Mouse (Mus musculus) MN1 (cell line): Measurements from ENCODE around the gene Pik3r2.
A peak's percentile ranks its signal among the peaks of the same experiment; 100 is the strongest.

Source experiments
- DNase-seq: peaks from one replicate; pipeline ENCODE4 v3.0.0-alpha.2; 2016; ENCODE audit warnings: low spot score

The Pik3r2 gene

GRCm38 (mm10) chr8:70756476-70757040 lies 20.0 kb downstream of the Pik3r2 start:
- no peak for DNase-seq

GRCm38 (mm10) chr8:70755661-70756475 lies 20.6 kb downstream of the Pik3r2 start:
- no peak for DNase-seq

GRCm38 (mm10) chr8:70754871-70755660 lies 21.4 kb downstream of the Pik3r2 start:
- DNase-seq = peak; percentile 46

GRCm38 (mm10) chr8:70754043-70754870 lies 22.3 kb downstream of the Pik3r2 start, which contains the start of gene Rab3a:
Gene Rab3a (plus strand): TSS chr8:70754679.
- peak; percentile 99 for DNase-seq

- DNase-seq = peak; percentile 86
Measured at GRCm38 (mm10) chr8:70753151-70753550, 23.4 kb downstream of the Pik3r2 start.

GRCm38 (mm10) chr8:70752000-70752764 lies 24.3 kb downstream of the Pik3r2 start:
- DNase-seq = peak; percentile 86

GRCm38 (mm10) chr8:70750128-70750680 lies 26.3 kb downstream of the Pik3r2 start:
- DNase-seq = no peak

- DNase-seq = no peak
Measured at GRCm38 (mm10) chr8:70749097-70749674, 27.3 kb downstream of the Pik3r2 start.

GRCm38 (mm10) chr8:70748246-70749096 lies 28.0 kb downstream of the Pik3r2 start:
- DNase-seq = no peak

- no peak for DNase-seq
Measured at GRCm38 (mm10) chr8:70747211-70747890, 29.2 kb downstream of the Pik3r2 start.

GRCm38 (mm10) chr8:70746676-70747075 lies 29.8 kb downstream of the Pik3r2 start:
- DNase-seq = no peak

- DNase-seq = no peak
Measured at GRCm38 (mm10) chr8:70745691-70746220, 30.8 kb downstream of the Pik3r2 start.

- DNase-seq = no peak
Measured at GRCm38 (mm10) chr8:70744806-70745205, 31.7 kb downstream of the Pik3r2 start.

- DNase-seq = no peak
Measured at GRCm38 (mm10) chr8:70743656-70744590, 32.6 kb downstream of the Pik3r2 start.

GRCm38 (mm10) chr8:70742981-70743655 lies 33.4 kb downstream of the Pik3r2 start:
- no peak for DNase-seq

GRCm38 (mm10) chr8:70742176-70742575 lies 34.3 kb downstream of the Pik3r2 start:
- peak; percentile 51 for DNase-seq

- DNase-seq = no peak
Measured at GRCm38 (mm10) chr8:70741661-70742060, 34.9 kb downstream of the Pik3r2 start.
